Mouse (Mus musculus): ENCODE measurements around the gene Ppfia2. TPM values are rescaled to one million over a fixed set of nuclear protein-coding genes. Genes with fewer than 3 reads are reported as not detected.

The Ppfia2 gene
- polyA plus RNA-seq, 1 experiment from 2014 or later: 0.17 TPM

DNA sequence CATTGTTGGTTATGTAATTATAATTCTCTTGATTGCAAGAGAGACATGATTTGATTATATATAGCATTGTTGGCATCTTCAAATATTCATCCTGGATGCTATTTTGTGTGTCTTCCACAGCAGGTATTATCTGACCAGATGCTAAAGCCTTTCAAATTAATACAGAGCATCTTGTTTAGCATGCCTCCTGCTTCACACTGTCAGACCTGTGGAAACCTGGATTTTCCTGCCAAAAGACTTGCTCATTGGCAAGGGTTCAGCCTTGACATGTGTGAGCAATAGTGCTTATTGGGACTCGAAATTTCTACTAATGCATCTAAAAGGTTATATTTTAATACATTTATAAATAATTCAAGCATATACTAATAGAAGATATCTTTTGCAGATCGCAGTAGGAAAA is 262.1 kb downstream of the Ppfia2 start:
- 67% methylated on average over 2 of the region's 2 CpGs for WGBS
- no peak overlapping the region for H3K4me3 ChIP-seq (replicated peaks; ENCODE audit: low read depth, low read length)
- ATAC-seq (replicated peaks; ENCODE audit: low FRiP score, low read depth): no peak
- no peaks in the 10 kb centered on the region for H3K36me3 ChIP-seq (ENCODE audit: insufficient read depth, low read length)
- no peak overlapping the region for H3K4me2 ChIP-seq (ENCODE audit: low read length)
- no peak for DNase-seq (ENCODE audit: low spot score)
- no peak overlapping the region for H3K27ac ChIP-seq
- no peaks in the 10 kb centered on the region for H3K4me1 ChIP-seq (replicated peaks; ENCODE audit: insufficient read depth, low read length)
- TF ChIP-seq CTCF (IDR thresholded peaks at IDR 0.05; ENCODE audit: low read depth): no peak
- no peaks in the 10 kb centered on the region for H3K9me3 ChIP-seq (replicated peaks; ENCODE audit: low read length)
- H3K27me3 ChIP-seq (ENCODE audit: insufficient read depth, low read length): no peaks in the 10 kb centered on the region
- no peak overlapping the region for H3K9ac ChIP-seq (ENCODE audit: low read depth, low read length)

DNA sequence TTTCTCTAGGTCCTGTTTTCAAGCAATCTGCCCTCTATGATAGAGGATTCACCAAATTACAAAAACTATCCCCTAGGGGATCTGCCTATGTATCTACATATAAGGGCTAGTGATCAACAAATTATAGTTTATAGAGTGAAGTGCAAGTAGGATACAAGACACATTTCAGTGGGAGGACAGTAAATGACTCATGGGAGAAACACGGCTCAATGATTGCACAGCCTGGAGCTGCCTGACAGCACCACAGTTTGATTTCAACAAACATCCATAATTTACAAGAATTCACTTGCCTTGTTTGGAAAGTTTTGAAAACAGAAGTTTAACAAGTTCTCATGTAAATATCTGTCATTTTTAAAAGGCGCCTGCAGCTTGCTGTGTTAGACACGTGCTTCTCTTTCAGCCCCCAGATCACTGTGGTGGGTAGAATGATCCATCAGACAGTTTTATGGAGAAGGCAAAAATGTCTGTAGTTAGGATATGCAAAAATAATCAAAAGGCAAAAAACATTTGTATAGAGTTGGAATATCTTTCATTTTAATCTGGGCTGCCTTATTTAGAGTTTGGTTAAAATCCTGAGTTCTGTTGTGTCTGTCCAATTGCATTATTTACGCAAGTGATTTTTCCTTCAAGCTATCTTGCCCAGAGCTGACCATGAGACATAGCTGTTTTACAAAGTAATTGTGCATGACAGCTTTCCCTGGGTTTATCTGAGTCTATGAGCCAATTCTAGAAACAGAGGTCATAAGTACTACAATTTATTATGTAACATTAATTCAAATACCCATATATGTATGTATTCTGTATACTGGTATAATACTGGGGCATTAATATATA is 266.3 kb downstream of the Ppfia2 start:
- H3K4me3 ChIP-seq (replicated peaks; ENCODE audit: low read depth, low read length): no peak overlapping the region
- TF ChIP-seq CTCF (IDR thresholded peaks at IDR 0.05; ENCODE audit: low read depth): no peak
- H3K4me1 ChIP-seq (replicated peaks; ENCODE audit: insufficient read depth, low read length): no peaks in the 10 kb centered on the region
- WGBS: 64% methylated on average over 4 of the region's 4 CpGs
- H3K9ac ChIP-seq (ENCODE audit: low read depth, low read length): no peak overlapping the region
- no peaks in the 10 kb centered on the region for H3K9me3 ChIP-seq (replicated peaks; ENCODE audit: low read length)
- DNase-seq (ENCODE audit: low spot score) (no peak), ATAC-seq (replicated peaks; ENCODE audit: low FRiP score, low read depth) (no peak)
- no peaks in the 10 kb centered on the region for H3K36me3 ChIP-seq (ENCODE audit: insufficient read depth, low read length)
- no peak overlapping the region for H3K4me2 ChIP-seq (ENCODE audit: low read length)
- H3K27ac ChIP-seq: no peak overlapping the region
- H3K27me3 ChIP-seq (ENCODE audit: insufficient read depth, low read length): no peaks in the 10 kb centered on the region

DNA sequence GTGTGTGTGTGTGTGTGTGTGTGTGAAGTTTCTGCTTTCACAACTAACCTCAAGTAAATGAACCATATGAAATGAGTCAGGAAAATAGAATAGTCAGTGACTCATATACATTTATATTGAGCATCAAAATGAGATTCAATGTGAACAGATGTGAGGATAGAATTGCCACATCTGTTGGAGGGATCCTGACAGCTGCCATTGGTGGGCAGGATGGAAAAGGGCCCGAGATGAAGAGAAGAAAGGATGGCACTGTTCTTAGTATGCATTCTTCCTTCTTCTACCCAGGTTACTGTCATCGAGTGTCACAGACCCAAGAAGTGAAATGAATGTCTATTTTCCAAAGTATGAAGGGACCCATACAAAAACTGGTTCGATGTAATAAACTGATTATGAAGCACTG is 268.1 kb downstream of the Ppfia2 start:
- H3K4me3 ChIP-seq (replicated peaks; ENCODE audit: low read depth, low read length): no peak overlapping the region
- ATAC-seq (replicated peaks; ENCODE audit: low FRiP score, low read depth): no peak
- DNase-seq (ENCODE audit: low spot score): no peak
- no peak overlapping the region for H3K27ac ChIP-seq
- H3K4me1 ChIP-seq (replicated peaks; ENCODE audit: insufficient read depth, low read length): no peaks in the 10 kb centered on the region
- H3K4me2 ChIP-seq (ENCODE audit: low read length): no peak overlapping the region
- TF ChIP-seq CTCF (IDR thresholded peaks at IDR 0.05; ENCODE audit: low read depth): no peak
- H3K9me3 ChIP-seq (replicated peaks; ENCODE audit: low read length): no peaks in the 10 kb centered on the region
- 76% methylated on average over 3 of the region's 3 CpGs for WGBS
- no peaks in the 10 kb centered on the region for H3K36me3 ChIP-seq (ENCODE audit: insufficient read depth, low read length)
- H3K27me3 ChIP-seq (ENCODE audit: insufficient read depth, low read length): no peaks in the 10 kb centered on the region
- no peak overlapping the region for H3K9ac ChIP-seq (ENCODE audit: low read depth, low read length)

DNA sequence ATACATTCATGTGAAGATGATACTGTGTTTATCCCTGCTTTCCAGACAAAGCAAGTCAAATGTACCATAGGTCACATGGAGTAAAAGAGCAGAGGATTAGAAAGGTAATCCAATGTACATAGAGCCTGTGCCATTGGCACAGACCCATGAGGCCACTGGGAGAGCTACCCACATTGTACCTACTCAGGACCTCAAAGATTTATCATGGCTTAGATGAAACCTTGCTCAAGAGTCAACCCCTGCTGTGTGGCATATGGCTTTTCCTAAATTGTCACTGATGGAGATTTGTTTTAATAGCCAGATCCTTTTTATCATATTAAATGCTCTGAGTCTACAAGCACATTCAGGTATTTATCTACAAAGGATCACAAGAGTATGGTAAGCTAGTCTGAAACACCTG is 274.8 kb downstream of the Ppfia2 start:
- ATAC-seq (replicated peaks; ENCODE audit: low FRiP score, low read depth): no peak
- no peak for TF ChIP-seq CTCF (IDR thresholded peaks at IDR 0.05; ENCODE audit: low read depth)
- Histone ChIP-seq H3K4me2 (ENCODE audit: low read length) (no peak overlapping the region), H3K27me3 (ENCODE audit: insufficient read depth, low read length) (no peaks in the 10 kb centered on the region), H3K9ac (ENCODE audit: low read depth, low read length) (no peak overlapping the region), H3K4me1 (replicated peaks; ENCODE audit: insufficient read depth, low read length) (no peaks in the 10 kb centered on the region), H3K36me3 (ENCODE audit: insufficient read depth, low read length) (no peaks in the 10 kb centered on the region), H3K27ac (no peak overlapping the region), H3K4me3 (replicated peaks; ENCODE audit: low read depth, low read length) (no peak overlapping the region), H3K9me3 (replicated peaks; ENCODE audit: low read length) (no peaks in the 10 kb centered on the region)
- DNase-seq (ENCODE audit: low spot score): no peak

DNA sequence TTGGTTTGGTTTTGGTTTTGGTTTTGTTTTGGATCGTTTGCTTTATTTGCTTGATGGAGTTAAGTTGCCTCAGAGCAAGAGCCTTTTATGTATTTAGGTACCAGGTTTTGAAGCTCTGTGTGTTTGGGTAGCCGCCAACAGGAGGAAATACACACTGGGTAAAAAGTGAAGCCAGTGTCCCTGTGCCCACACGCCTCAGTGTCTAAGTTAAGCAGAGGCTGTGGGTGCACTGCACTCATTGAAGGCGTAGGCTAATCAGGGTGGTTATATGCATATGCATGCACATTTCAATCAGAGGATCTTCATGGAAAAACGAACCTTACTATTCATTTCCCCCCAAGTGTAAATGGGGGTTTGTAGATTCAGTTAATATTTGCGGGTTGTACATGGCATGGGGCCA is 290.9 kb downstream of the Ppfia2 start:
- ATAC-seq (replicated peaks; ENCODE audit: low FRiP score, low read depth): no peak
- Histone ChIP-seq H3K36me3 (ENCODE audit: insufficient read depth, low read length) (no peaks in the 10 kb centered on the region), H3K9ac (ENCODE audit: low read depth, low read length) (no peak overlapping the region), H3K9me3 (replicated peaks; ENCODE audit: low read length) (no peaks in the 10 kb centered on the region), H3K27ac (no peak overlapping the region), H3K27me3 (ENCODE audit: insufficient read depth, low read length) (no peaks in the 10 kb centered on the region), H3K4me1 (replicated peaks; ENCODE audit: insufficient read depth, low read length) (no peaks in the 10 kb centered on the region), H3K4me2 (ENCODE audit: low read length) (no peak overlapping the region), H3K4me3 (replicated peaks; ENCODE audit: low read depth, low read length) (no peak overlapping the region)
- no peak for TF ChIP-seq CTCF (IDR thresholded peaks at IDR 0.05; ENCODE audit: low read depth)
- DNase-seq (ENCODE audit: low spot score): no peak
- whole genome bisulfite sequencing: 87% methylated on average over 6 of the region's 6 CpGs

DNA sequence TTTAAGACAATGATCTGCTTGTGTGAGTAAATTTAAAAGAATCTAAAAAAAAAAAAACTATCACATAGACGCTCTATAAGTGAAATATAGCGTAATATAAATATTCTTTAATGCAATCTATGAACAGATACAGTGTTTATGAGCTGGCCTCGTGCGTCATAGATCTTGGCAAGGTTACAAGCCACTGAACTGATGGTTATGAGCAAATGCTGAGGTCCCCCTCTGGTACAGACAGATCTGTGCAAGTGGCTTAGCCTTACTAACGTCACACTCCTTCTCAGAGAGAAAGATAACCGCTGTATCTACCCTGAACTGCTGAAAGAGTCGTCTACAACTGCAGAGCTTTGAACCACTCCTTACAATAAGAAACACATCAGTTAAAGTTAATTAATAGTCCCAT is 293.6 kb downstream of the Ppfia2 start:
- Histone ChIP-seq H3K4me2 (ENCODE audit: low read length) (no peak overlapping the region), H3K27me3 (ENCODE audit: insufficient read depth, low read length) (no peaks in the 10 kb centered on the region), H3K27ac (no peak overlapping the region), H3K36me3 (ENCODE audit: insufficient read depth, low read length) (no peaks in the 10 kb centered on the region), H3K4me1 (replicated peaks; ENCODE audit: insufficient read depth, low read length) (no peaks in the 10 kb centered on the region), H3K9me3 (replicated peaks; ENCODE audit: low read length) (no peaks in the 10 kb centered on the region), H3K9ac (ENCODE audit: low read depth, low read length) (no peak overlapping the region), H3K4me3 (replicated peaks; ENCODE audit: low read depth, low read length) (no peak overlapping the region)
- 66% methylated on average over 7 of the region's 7 CpGs for WGBS
- no peak for TF ChIP-seq CTCF (IDR thresholded peaks at IDR 0.05; ENCODE audit: low read depth)
- ATAC-seq (replicated peaks; ENCODE audit: low FRiP score, low read depth): no peak
- DNase-seq (ENCODE audit: low spot score): no peak

DNA sequence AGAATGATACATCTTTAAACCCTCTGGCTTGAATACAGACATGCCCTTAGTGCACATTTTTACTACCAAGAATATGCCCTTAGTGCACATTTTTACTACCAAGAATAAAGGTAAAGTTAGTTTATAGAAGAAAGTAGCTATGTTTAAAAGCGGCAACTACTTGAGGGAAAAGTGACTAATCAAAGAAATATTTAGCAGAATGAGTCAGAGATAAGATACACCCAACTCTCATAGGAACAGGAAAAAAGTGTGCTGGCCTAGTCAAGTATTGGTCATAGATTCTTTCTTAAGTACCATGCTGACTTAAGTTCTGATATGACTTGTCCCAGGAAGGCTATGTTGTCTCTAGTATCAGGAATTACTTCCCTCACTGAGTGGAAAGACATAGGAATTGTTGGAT is 305.4 kb downstream of the Ppfia2 start:
- no peaks in the 10 kb centered on the region for H3K27me3 ChIP-seq (ENCODE audit: insufficient read depth, low read length)
- WGBS: 93% methylated on average over 1 of the region's 1 CpGs
- H3K9me3 ChIP-seq (replicated peaks; ENCODE audit: low read length): no peaks in the 10 kb centered on the region
- no peak for DNase-seq (ENCODE audit: low spot score)
- no peak overlapping the region for H3K4me2 ChIP-seq (ENCODE audit: low read length)
- TF ChIP-seq CTCF (IDR thresholded peaks at IDR 0.05; ENCODE audit: low read depth): no peak
- H3K36me3 ChIP-seq (ENCODE audit: insufficient read depth, low read length): no peaks in the 10 kb centered on the region
- no peak for ATAC-seq (replicated peaks; ENCODE audit: low FRiP score, low read depth)
- no peak overlapping the region for H3K27ac ChIP-seq
- no peak overlapping the region for H3K9ac ChIP-seq (ENCODE audit: low read depth, low read length)
- H3K4me3 ChIP-seq (replicated peaks; ENCODE audit: low read depth, low read length): no peak overlapping the region
- no peaks in the 10 kb centered on the region for H3K4me1 ChIP-seq (replicated peaks; ENCODE audit: insufficient read depth, low read length)
